Comparison of ENCODE assay signal across 19 mouse cellular contexts in the genomic region with DNA sequence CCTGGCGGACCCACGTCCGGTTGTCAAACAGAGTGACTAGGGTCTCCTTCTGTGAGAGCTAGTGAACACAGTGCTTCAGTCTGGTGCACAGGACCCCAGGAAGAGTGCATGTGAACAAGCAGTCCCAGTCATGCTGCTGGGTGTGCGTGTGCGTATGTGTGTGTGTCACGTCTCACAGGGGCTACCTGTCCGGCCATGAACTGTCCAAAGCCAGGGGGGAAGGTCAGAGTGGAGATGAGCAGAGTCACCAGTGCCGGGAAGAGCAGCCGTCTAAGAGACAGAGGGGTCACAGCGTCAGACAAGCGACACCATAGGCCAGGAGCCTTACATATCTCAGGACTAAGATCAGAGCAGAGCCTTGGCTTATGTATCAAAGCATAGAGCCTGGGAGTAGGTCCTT. TPM values are rescaled to one million over a fixed set of nuclear protein-coding genes. Genes with fewer than 3 reads are reported as not detected.
"Had no signal": no experiment of that assay in that cellular context is flagged by ENCODE, and none has a peak within 500 bp of the region (broad histone marks: within the 10 kb centered on the region; RNA-seq: fewer than 3 reads in every experiment).

No protein-coding gene starts in this region.

- H3K27me3 ChIP-seq: lung, embryonic 15.5 days; midbrain, embryonic 13.5 days; midbrain, embryonic 15.5 days; neural tube, embryonic 12.5 days; stomach, embryonic 15.5 days had no signal

- H3K9me3 ChIP-seq: lung, embryonic 15.5 days; megakaryocyte, embryonic 14.5 days; midbrain, embryonic 13.5 days; midbrain, embryonic 15.5 days; neural tube, embryonic 12.5 days; stomach, embryonic 15.5 days had no signal

- H3K9ac ChIP-seq: lung, embryonic 15.5 days; midbrain, embryonic 13.5 days; midbrain, embryonic 15.5 days; neural tube, embryonic 12.5 days; stomach, embryonic 15.5 days had no signal

- H3K27ac ChIP-seq: lung, embryonic 15.5 days; macrophage; midbrain, embryonic 13.5 days; midbrain, embryonic 15.5 days; neural tube, embryonic 12.5 days; stomach, embryonic 15.5 days; stomach, postnatal 0 days had no signal

- H3K4me3 ChIP-seq: lung, embryonic 15.5 days; megakaryocyte, embryonic 14.5 days; midbrain, embryonic 13.5 days; midbrain, embryonic 15.5 days; neural tube, embryonic 12.5 days; stomach, embryonic 15.5 days had no signal

- H3K4me2 ChIP-seq: lung, embryonic 15.5 days; midbrain, embryonic 11.5 days; midbrain, embryonic 13.5 days; midbrain, embryonic 15.5 days; neural tube, embryonic 12.5 days; stomach, embryonic 15.5 days had no signal

- DNase-seq: lung, postnatal 14 days; lung, postnatal 36 days; right cerebral cortex, postnatal 14 days; thymus, adult 2 months; thymus, postnatal 25 days; thymus, postnatal 4 days had no signal

- ATAC-seq: lung, postnatal 0 days; midbrain, embryonic 13.5 days; midbrain, embryonic 15.5 days had no signal

RNA-seq across cellular contexts. Expression of a gene that starts 7.2 kb away (rescaled TPM):
- total RNA-seq: monocyte, adult 5-6 weeks had no signal

RNA-seq across cellular contexts. Expression of a gene that starts 17.3 kb away (rescaled TPM):
- total RNA-seq: megakaryocyte progenitor cell, adult 5-6 weeks; neutrophil, adult 5-6 weeks had no signal

RNA-seq across cellular contexts. Expression of a gene that starts 22.6 kb away (rescaled TPM):
- total RNA-seq: megakaryocyte progenitor cell, adult 5-6 weeks; monocyte, adult 5-6 weeks; neutrophil, adult 5-6 weeks had no signal
- polyA plus RNA-seq: macrophage had no signal

RNA-seq across cellular contexts. Expression of a gene that starts 23.9 kb away (rescaled TPM):
- total RNA-seq: megakaryocyte progenitor cell, adult 5-6 weeks; monocyte, adult 5-6 weeks; neutrophil, adult 5-6 weeks had no signal
- polyA plus RNA-seq: macrophage had no signal
